Mouse (Mus musculus): ENCODE measurements around the gene Vwa3b. TPM values are rescaled to one million over a fixed set of nuclear protein-coding genes. Genes with fewer than 3 reads are reported as not detected.

The Vwa3b gene
- total and polyA plus RNA-seq, 2 experiments, result 0.37 to 0.40 TPM

DNA sequence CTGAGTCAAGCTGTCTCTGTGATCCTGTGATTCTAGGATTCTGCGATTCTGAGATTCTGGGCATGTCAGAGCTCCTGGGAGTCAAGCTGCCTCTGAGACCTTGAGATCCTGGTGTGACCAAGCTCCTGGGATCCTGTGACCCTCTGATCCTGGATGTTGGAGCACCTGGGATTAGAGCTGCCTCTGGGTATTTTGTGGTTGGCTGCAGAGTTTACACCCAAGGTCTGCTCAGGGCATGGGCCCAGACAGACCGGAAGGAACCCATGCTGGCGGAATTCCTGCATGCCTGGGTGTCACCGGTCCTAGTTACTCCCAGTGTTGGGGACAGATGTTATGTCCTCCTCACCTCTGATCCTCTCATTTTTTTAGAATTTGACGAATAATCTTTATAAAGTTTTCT, 32.1 kb upstream of the Vwa3b start:
- TF ChIP-seq CTCF (IDR thresholded peaks at IDR 0.05; ENCODE audit: low read depth, low read length), result no peak
- TF ChIP-seq POLR2A (IDR thresholded peaks at IDR 0.05; ENCODE audit: extremely low read depth, insufficient read depth, low read length), result no peak
- no peaks in the 10 kb centered on the region for H3K36me3 ChIP-seq (ENCODE audit: control insufficient read depth, insufficient read depth, low read length)
- H3K79me2 ChIP-seq (ENCODE audit: control insufficient read depth, insufficient read depth, low read length), result no peaks in the 10 kb centered on the region

DNA sequence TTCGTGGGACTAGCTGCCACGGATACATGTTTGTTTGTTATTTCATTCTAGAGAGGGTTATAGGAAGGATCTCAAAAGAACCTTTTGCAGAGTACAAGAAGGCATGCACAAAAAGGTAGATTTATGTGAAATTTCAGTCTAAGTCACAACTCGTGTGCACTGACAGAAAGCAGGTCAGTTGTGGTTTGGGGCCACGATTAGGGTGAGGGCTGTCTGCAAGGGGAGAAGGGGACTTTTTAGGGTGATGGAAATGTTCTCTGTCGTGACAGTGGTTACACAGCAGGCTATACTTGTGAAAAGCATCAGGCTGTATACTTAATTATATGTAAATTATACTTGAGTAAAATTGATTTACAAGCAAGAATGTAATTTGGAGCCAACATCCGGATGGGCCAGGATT, 30.6 kb upstream of the Vwa3b start:
- Histone ChIP-seq H3K79me2 (ENCODE audit: control insufficient read depth, insufficient read depth, low read length) (no peaks in the 10 kb centered on the region), H3K4me3 (ENCODE audit: insufficient read depth, low read depth, low read length) (no peak overlapping the region), H3K4me1 (ENCODE audit: control insufficient read depth, insufficient read depth, low read length) (0 out of 2 replicates have a peak, but pooled peaks cover 1% of the 10 kb centered on the region), H3K9ac (ENCODE audit: low read depth, low read length) (no peak overlapping the region), H3K27me3 (ENCODE audit: control insufficient read depth, insufficient read depth, low read length) (no peaks in the 10 kb centered on the region), H3K27ac (replicated peaks; ENCODE audit: insufficient read depth, low read depth, low read length) (no peak overlapping the region), H3K36me3 (ENCODE audit: control insufficient read depth, insufficient read depth, low read length) (no peaks in the 10 kb centered on the region)
- 85% methylated on average over 6 of the region's 6 CpGs for WGBS
- DNase-seq (ENCODE audit: extremely low read depth, low read depth, low spot score), result no peak
- TF ChIP-seq CTCF (IDR thresholded peaks at IDR 0.05; ENCODE audit: low read depth, low read length) (no peak), POLR2A (IDR thresholded peaks at IDR 0.05; ENCODE audit: extremely low read depth, insufficient read depth, low read length) (no peak)

More for the DNA sequence above, 32.1 kb upstream of the Vwa3b start:
- no peak overlapping the region for H3K9ac ChIP-seq (ENCODE audit: low read depth, low read length)
- 93% methylated on average over 5 of the region's 5 CpGs for WGBS
- no peak overlapping the region for H3K4me3 ChIP-seq (ENCODE audit: insufficient read depth, low read depth, low read length)
- H3K4me1 ChIP-seq (ENCODE audit: control insufficient read depth, insufficient read depth, low read length), result 0 out of 2 replicates have a peak, but pooled peaks cover 1% of the 10 kb centered on the region
- H3K27me3 ChIP-seq (ENCODE audit: control insufficient read depth, insufficient read depth, low read length), result no peaks in the 10 kb centered on the region
- no peak overlapping the region for H3K27ac ChIP-seq (replicated peaks; ENCODE audit: insufficient read depth, low read depth, low read length)
- no peak for DNase-seq (ENCODE audit: extremely low read depth, low read depth, low spot score)

DNA sequence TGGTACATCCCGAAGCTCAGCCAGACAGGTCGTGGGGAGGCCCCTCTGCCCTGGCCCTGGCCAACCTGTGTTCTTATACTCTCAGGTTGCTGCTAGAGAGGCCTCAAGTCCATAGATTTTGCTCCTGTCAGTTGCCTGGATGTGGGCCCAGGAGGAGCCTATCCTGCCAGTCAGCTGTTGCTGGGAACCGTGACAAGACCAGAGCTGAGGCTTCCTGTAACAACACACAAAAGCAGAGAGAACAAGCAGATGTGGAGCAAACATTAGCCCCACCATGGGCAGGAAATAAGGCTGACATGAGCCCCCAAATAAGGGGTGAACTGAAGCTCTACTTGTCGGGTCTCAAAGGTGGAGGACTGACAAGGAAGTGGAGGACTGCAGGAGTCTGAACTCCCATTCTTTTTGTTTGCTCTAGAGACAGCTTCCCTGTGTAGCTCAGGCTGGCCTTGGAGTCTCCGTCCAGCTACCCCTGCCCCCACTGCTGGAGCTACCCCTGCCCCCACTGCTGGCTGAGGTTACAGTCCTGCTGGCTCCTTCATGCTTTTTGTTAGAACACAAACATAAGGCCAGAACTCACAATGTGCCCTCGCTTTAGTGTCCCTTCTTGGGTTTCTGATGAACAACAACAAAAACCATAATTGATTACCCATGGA, 29.7 kb upstream of the Vwa3b start:
- H3K79me2 ChIP-seq (ENCODE audit: control insufficient read depth, insufficient read depth, low read length), result no peaks in the 10 kb centered on the region
- WGBS, result 41% methylated on average over 6 of the region's 6 CpGs
- DNase-seq (ENCODE audit: extremely low read depth, low read depth, low spot score), result peak; percentile 47
- TF ChIP-seq CTCF (IDR thresholded peaks at IDR 0.05; ENCODE audit: low read depth, low read length), result no peak
- no peak for TF ChIP-seq POLR2A (IDR thresholded peaks at IDR 0.05; ENCODE audit: extremely low read depth, insufficient read depth, low read length)
- H3K4me1 ChIP-seq (ENCODE audit: control insufficient read depth, insufficient read depth, low read length), result 0 out of 2 replicates have a peak, but pooled peaks cover 1% of the 10 kb centered on the region
- H3K36me3 ChIP-seq (ENCODE audit: control insufficient read depth, insufficient read depth, low read length), result no peaks in the 10 kb centered on the region
- no peak overlapping the region for H3K27ac ChIP-seq (replicated peaks; ENCODE audit: insufficient read depth, low read depth, low read length)
- H3K27me3 ChIP-seq (ENCODE audit: control insufficient read depth, insufficient read depth, low read length), result no peaks in the 10 kb centered on the region
- H3K9ac ChIP-seq (ENCODE audit: low read depth, low read length), result no peak overlapping the region
- no peak overlapping the region for H3K4me3 ChIP-seq (ENCODE audit: insufficient read depth, low read depth, low read length)

DNA sequence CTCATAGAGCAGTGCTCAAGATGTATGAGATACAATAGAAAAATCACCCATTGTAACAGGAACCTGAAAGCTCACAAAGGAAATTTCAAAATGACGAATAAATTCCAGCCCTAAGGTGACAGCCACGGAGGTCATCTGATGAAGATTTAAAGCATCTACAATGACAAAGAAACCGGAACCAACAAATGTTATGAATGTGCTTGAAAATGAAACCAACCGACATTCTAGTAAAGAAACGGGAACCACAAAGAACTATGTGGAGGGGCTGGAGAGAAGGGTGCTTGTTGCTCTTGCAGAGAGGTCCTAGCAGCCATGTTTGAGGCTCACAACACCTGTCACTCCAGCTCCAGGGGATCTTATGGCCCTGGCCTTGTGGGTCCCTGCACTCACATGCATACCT, 26.1 kb upstream of the Vwa3b start:
- Histone ChIP-seq H3K4me3 (ENCODE audit: insufficient read depth, low read depth, low read length) (no peak overlapping the region), H3K79me2 (ENCODE audit: control insufficient read depth, insufficient read depth, low read length) (no peaks in the 10 kb centered on the region), H3K9ac (ENCODE audit: low read depth, low read length) (no peak overlapping the region), H3K36me3 (ENCODE audit: control insufficient read depth, insufficient read depth, low read length) (no peaks in the 10 kb centered on the region), H3K27me3 (ENCODE audit: control insufficient read depth, insufficient read depth, low read length) (no peaks in the 10 kb centered on the region), H3K27ac (replicated peaks; ENCODE audit: insufficient read depth, low read depth, low read length) (no peak overlapping the region), H3K4me1 (ENCODE audit: control insufficient read depth, insufficient read depth, low read length) (0 out of 2 replicates have a peak, but pooled peaks cover 1% of the 10 kb centered on the region)
- 78% methylated on average over 5 of the region's 5 CpGs for WGBS
- TF ChIP-seq CTCF (IDR thresholded peaks at IDR 0.05; ENCODE audit: low read depth, low read length) (no peak), POLR2A (IDR thresholded peaks at IDR 0.05; ENCODE audit: extremely low read depth, insufficient read depth, low read length) (no peak)
- peak; percentile 19 for DNase-seq (ENCODE audit: extremely low read depth, low read depth, low spot score)

DNA sequence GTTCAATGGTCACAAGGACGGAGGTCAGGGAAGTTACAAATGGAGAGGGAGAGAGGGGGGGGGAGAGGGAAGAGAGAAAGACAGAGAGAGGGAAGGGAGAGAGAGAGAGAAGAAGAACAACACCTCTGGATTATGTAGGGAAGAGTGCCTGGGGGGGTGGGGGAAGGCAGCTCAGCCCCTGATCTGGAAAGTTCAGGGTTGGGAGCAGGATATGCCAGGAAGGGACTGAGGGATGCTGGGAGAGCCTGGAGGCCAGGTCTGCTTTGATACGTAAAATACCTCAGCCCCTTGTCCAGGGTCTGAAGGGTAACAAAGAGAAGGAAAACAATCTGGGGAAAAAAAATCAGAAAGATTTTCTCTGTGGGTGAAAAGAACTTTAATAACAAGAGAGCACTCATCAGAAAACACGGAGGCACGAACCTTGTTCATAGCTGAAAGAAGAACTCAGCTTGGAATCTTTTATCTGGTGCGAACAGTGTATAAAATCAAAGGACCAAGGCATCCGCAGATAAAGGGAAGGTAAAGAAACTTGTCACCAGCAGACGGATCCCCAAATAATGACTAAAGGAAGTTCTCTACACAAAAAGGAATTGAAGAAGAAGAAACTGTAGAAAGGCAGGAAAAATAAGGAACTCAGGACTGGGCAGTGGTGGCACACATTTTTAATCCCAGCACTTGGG, 24.6 kb upstream of the Vwa3b start:
- Histone ChIP-seq H3K4me1 (ENCODE audit: control insufficient read depth, insufficient read depth, low read length) (no peaks in the 10 kb centered on the region), H3K27ac (replicated peaks; ENCODE audit: insufficient read depth, low read depth, low read length) (no peak overlapping the region), H3K4me3 (ENCODE audit: insufficient read depth, low read depth, low read length) (no peak overlapping the region), H3K27me3 (ENCODE audit: control insufficient read depth, insufficient read depth, low read length) (no peaks in the 10 kb centered on the region), H3K9ac (ENCODE audit: low read depth, low read length) (no peak overlapping the region), H3K36me3 (ENCODE audit: control insufficient read depth, insufficient read depth, low read length) (no peaks in the 10 kb centered on the region), H3K79me2 (ENCODE audit: control insufficient read depth, insufficient read depth, low read length) (no peaks in the 10 kb centered on the region)
- no peak for TF ChIP-seq POLR2A (IDR thresholded peaks at IDR 0.05; ENCODE audit: extremely low read depth, insufficient read depth, low read length)
- TF ChIP-seq CTCF (IDR thresholded peaks at IDR 0.05; ENCODE audit: low read depth, low read length), result no peak
- no peak for DNase-seq (ENCODE audit: extremely low read depth, low read depth, low spot score)
- WGBS, result 67% methylated on average over 7 of the region's 7 CpGs

Data from liver, adult 2 months (tissue).